Mouse (Mus musculus): ENCODE data around the gene Tapbpl.

Gene Tapbpl

GRCm38 (mm10) chr6:125252285-125252684 is 20.6 kb upstream of the Tapbpl start:
- in situ Hi-C loops (cut with MboI; ENCODE audit: unreplicated experiment in 2 of 2) = loop anchor here (25.0 kb wide), 2 partner anchors 340 to 1290 kb away; partner anchors contain the start of genes Lag3 (in 1 of the 2) and Ptms (in 1 of the 2)

GRCm38 (mm10) chr6:125244551-125244950 is 12.9 kb upstream of the Tapbpl start:
- in situ Hi-C loops (cut with MboI; ENCODE audit: unreplicated experiment in 2 of 2) = no loop called here

GRCm38 (mm10) chr6:125241566-125241965 is 9.9 kb upstream of the Tapbpl start:
- in situ Hi-C loops (cut with MboI; ENCODE audit: unreplicated experiment in 2 of 2) = no loop called here

- in situ Hi-C loops (cut with MboI; ENCODE audit: unreplicated experiment in 2 of 2) = no loop called here
Observed at GRCm38 (mm10) chr6:125240617-125241016, 9.0 kb upstream of the Tapbpl start.

- in situ Hi-C loops (cut with MboI; ENCODE audit: unreplicated experiment in 2 of 2) = no loop called here
Observed at GRCm38 (mm10) chr6:125239547-125239946, 7.9 kb upstream of the Tapbpl start.

- in situ Hi-C loops (cut with MboI; ENCODE audit: unreplicated experiment in 2 of 2) = no loop called here
Observed at GRCm38 (mm10) chr6:125238396-125238795, 6.7 kb upstream of the Tapbpl start.

GRCm38 (mm10) chr6:125237421-125237820 is 5.8 kb upstream of the Tapbpl start:
- in situ Hi-C loops (cut with MboI; ENCODE audit: unreplicated experiment in 2 of 2) = no loop called here

GRCm38 (mm10) chr6:125236782-125237181 is 5.1 kb upstream of the Tapbpl start, which contains the start of gene Cd27:
Gene Cd27, minus strand, starts transcription at chr6:125237010.
- in situ Hi-C loops (cut with MboI; ENCODE audit: unreplicated experiment in 2 of 2) = no loop called here

- in situ Hi-C loops (cut with MboI; ENCODE audit: unreplicated experiment in 2 of 2) = no loop called here
Observed at GRCm38 (mm10) chr6:125236341-125236740, 4.7 kb upstream of the Tapbpl start.

GRCm38 (mm10) chr6:125234520-125234828 is 2.8 kb upstream of the Tapbpl start:
- in situ Hi-C loops (cut with MboI; ENCODE audit: unreplicated experiment in 2 of 2) = no loop called here

GRCm38 (mm10) chr6:125233816-125234519 is 2.3 kb upstream of the Tapbpl start:
- in situ Hi-C loops (cut with MboI; ENCODE audit: unreplicated experiment in 2 of 2) = no loop called here

GRCm38 (mm10) chr6:125232516-125232915 is 856 bp upstream of the Tapbpl start:
- in situ Hi-C loops (cut with MboI; ENCODE audit: unreplicated experiment in 2 of 2) = no loop called here

GRCm38 (mm10) chr6:125232045-125232437 is 381 bp upstream of the Tapbpl start:
- in situ Hi-C loops (cut with MboI; ENCODE audit: unreplicated experiment in 2 of 2) = no loop called here

- in situ Hi-C loops (cut with MboI; ENCODE audit: unreplicated experiment in 2 of 2) = no loop called here
Observed at GRCm38 (mm10) chr6:125230571-125230970, 1.1 kb downstream of the Tapbpl start.

- in situ Hi-C loops (cut with MboI; ENCODE audit: unreplicated experiment in 2 of 2) = loop anchor here in 1 of 2 experiments (10.0 kb wide), 1 partner anchor 181 kb away; the partner anchor contains the start of gene Acrbp
Observed at GRCm38 (mm10) chr6:125225518-125226115, 6.0 kb downstream of the Tapbpl start.

GRCm38 (mm10) chr6:125222577-125222976 is 9.1 kb downstream of the Tapbpl start:
- in situ Hi-C loops (cut with MboI; ENCODE audit: unreplicated experiment in 2 of 2) = loop anchor here in 1 of 2 experiments (10.0 kb wide), 1 partner anchor 178 kb away; the partner anchor contains the start of gene Acrbp

GRCm38 (mm10) chr6:125222146-125222545 is 9.5 kb downstream of the Tapbpl start:
- in situ Hi-C loops (cut with MboI; ENCODE audit: unreplicated experiment in 2 of 2) = loop anchor here in 1 of 2 experiments (10.0 kb wide), 1 partner anchor 177 kb away; the partner anchor contains the start of gene Acrbp

GRCm38 (mm10) chr6:125221115-125221745 is 10.4 kb downstream of the Tapbpl start:
- in situ Hi-C loops (cut with MboI; ENCODE audit: unreplicated experiment in 2 of 2) = loop anchor here in 1 of 2 experiments (10.0 kb wide), 1 partner anchor 176 kb away; the partner anchor contains the start of gene Acrbp

GRCm38 (mm10) chr6:125218963-125219362 is 12.7 kb downstream of the Tapbpl start:
- in situ Hi-C loops (cut with MboI; ENCODE audit: unreplicated experiment in 2 of 2) = loop anchor here (5.0 kb wide), 3 partner anchors 53 to 62 kb away; no protein-coding TSS in a partner anchor

GRCm38 (mm10) chr6:125217899-125218298 is 13.8 kb downstream of the Tapbpl start:
- in situ Hi-C loops (cut with MboI; ENCODE audit: unreplicated experiment in 2 of 2) = loop anchor here (5.0 kb wide), 3 partner anchors 54 to 61 kb away; no protein-coding TSS in a partner anchor

- in situ Hi-C loops (cut with MboI; ENCODE audit: unreplicated experiment in 2 of 2) = loop anchor here (5.0 kb wide), 3 partner anchors 55 to 60 kb away; no protein-coding TSS in a partner anchor
Observed at GRCm38 (mm10) chr6:125216898-125217297, 14.8 kb downstream of the Tapbpl start.

Measured in v-Abl transformed pro-B cells (cell line).